8 mouse cellular contexts compared by ENCODE assay signal in the genomic region with DNA sequence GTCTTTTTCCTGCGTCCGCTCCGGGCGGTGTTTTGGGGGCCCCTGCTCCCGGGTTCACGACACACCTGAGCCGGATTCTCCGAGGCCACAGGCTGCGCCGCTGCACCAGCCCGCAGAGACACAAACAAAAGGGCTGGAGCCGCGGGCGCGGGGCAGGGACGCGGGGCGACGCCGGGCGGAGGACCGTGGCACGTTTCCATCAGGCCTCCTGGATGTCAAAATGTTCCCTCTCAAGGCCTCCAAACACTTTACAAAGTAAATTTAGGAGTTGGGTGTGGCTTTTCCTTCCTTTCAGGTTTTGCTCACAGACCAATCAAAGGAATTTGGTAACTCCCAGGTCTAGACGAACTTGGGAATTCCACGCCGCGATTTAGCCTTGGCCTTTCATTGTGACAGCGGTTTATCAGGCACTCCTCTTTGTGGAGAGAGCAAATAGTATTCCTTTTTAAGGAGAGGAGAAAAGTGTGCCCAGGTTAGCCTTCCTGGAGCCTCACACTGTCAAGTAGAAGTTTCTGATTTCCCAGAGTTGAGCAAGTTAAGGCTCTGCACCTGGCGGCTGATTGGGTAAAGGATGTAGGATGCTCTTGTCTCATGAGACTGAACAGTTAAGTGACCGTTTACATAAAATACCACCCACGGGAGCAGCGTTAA. TPM values are rescaled to one million over a fixed set of nuclear protein-coding genes. Genes with fewer than 3 reads are reported as not detected.
A peak's percentile ranks its signal among the peaks of the same experiment; 100 is the strongest.
DNase-seq lines count a peak whose midpoint lies in the region; ATAC-seq and TF ChIP-seq lines count a peak whose summit lies in the region.

No protein-coding gene starts in this region.

- TF ChIP-seq CTCF in gastrocnemius, adult 2 months (IDR thresholded peaks at IDR 0.05): no peak

- H3K27ac ChIP-seq in gastrocnemius, adult 2 months: peak overlapping the region; percentile 98
- 0 out of 2 replicates have a peak overlapping the region, but pooled peaks have one; percentile 24 for H3K27ac ChIP-seq in limb, embryonic 11.5 days (replicated peaks; ENCODE audit: low read depth, low read length)
- peak overlapping the region; percentile 87 for H3K27ac ChIP-seq in midbrain, embryonic 14.5 days (replicated peaks; ENCODE audit: low read depth, low read length)

- intact Hi-C loops in gastrocnemius, adult 2 months (cut with DNase I): loop anchor here (5.0 kb wide), 2 partner anchors 141 to 496 kb away; a partner anchor contains a TSS

- H3K4me1 ChIP-seq in limb, embryonic 11.5 days (ENCODE audit: control insufficient read depth, insufficient read depth, low read length): 0 out of 2 replicates have a peak, but pooled peaks cover 2% of the 10 kb centered on the region
- peaks cover 7% of the 10 kb centered on the region; the same call in 1 of the 2 replicates for H3K4me1 ChIP-seq in midbrain, embryonic 14.5 days (ENCODE audit: control insufficient read depth, insufficient read depth, low read length)

- no peaks in the 10 kb centered on the region for H3K27me3 ChIP-seq in limb, embryonic 11.5 days (ENCODE audit: control insufficient read depth, insufficient read depth, low read length)
- H3K27me3 ChIP-seq in midbrain, embryonic 14.5 days (ENCODE audit: control insufficient read depth, insufficient read depth, low read length): peaks cover 4% of the 10 kb centered on the region; the same call in 1 of the 2 replicates

- H3K4me3 ChIP-seq in gastrocnemius, adult 2 months: peak overlapping the region; percentile 98
- H3K4me3 ChIP-seq in limb, embryonic 11.5 days (ENCODE audit: low read depth, low read length): peak overlapping the region; percentile 64
- H3K4me3 ChIP-seq in midbrain, embryonic 14.5 days (replicated peaks; ENCODE audit: low read depth, low read length): peak overlapping the region; percentile 86

- H3K4me2 ChIP-seq in limb, embryonic 11.5 days (ENCODE audit: low read depth, severe bottlenecking): peak overlapping the region; percentile 70
- peak overlapping the region; percentile 81 for H3K4me2 ChIP-seq in midbrain, embryonic 14.5 days (ENCODE audit: low read length)

- ATAC-seq in limb, embryonic 11.5 days (ENCODE audit: insufficient number of reproducible peaks, low FRiP score, low TSS enrichment, low read depth): peak; percentile 36; the same call in 1 of the 2 replicates
- peak; percentile 32; the same call in 1 of the 2 replicates for ATAC-seq in midbrain, embryonic 14.5 days (ENCODE audit: low FRiP score, low TSS enrichment)

- DNase-seq in gastrocnemius, adult 2 months: peak; percentile 72
- DNase-seq in gastrocnemius, postnatal 25 days: no peak
- DNase-seq in adrenal gland, postnatal 14 days: peak; percentile 63
- DNase-seq in gastrocnemius, postnatal 10 days: peak; percentile 58
- DNase-seq in limb, embryonic 11.5 days (ENCODE audit: low spot score): peak; percentile 47
- no peak for DNase-seq in midbrain, embryonic 14.5 days
- no peak for DNase-seq in frontal cortex, postnatal 14 days (ENCODE audit: low spot score in 2 of 2)
- DNase-seq in ovary, postnatal 36 days (ENCODE audit: low spot score): no peak

- H3K9ac ChIP-seq in limb, embryonic 11.5 days (ENCODE audit: low read length): peak overlapping the region; percentile 86
- H3K9ac ChIP-seq in midbrain, embryonic 14.5 days (replicated peaks; ENCODE audit: low read length): peak overlapping the region; percentile 84

- H3K9me3 ChIP-seq in limb, embryonic 11.5 days (ENCODE audit: control insufficient read depth, low read length): no peaks in the 10 kb centered on the region
- no peaks in the 10 kb centered on the region for H3K9me3 ChIP-seq in midbrain, embryonic 14.5 days (ENCODE audit: control insufficient read depth, low read length)

- 2% methylated on average over 32 of the region's 32 CpGs for WGBS in limb, embryonic 11.5 days
- 2% methylated on average over 32 of the region's 32 CpGs for WGBS in midbrain, embryonic 14.5 days

- H3K36me3 ChIP-seq in limb, embryonic 11.5 days (ENCODE audit: control insufficient read depth, insufficient read depth, low read length): no peaks in the 10 kb centered on the region
- H3K36me3 ChIP-seq in midbrain, embryonic 14.5 days (ENCODE audit: control insufficient read depth, insufficient read depth, low read length): no peaks in the 10 kb centered on the region

RNA-seq across cellular contexts. Expression of a gene that starts 0.6 kb away (rescaled TPM):
- 10 to 100 TPM; 48.6 to 51.2 TPM for total RNA-seq in gastrocnemius, adult 2 months (2021)
- 10 to 100 TPM; 39.5 to 39.6 TPM for total RNA-seq in gastrocnemius, postnatal 25 days (2021)
- total RNA-seq in adrenal gland, postnatal 14 days (2021): 57.2 and 69.4 TPM in 2 replicates
- total RNA-seq in gastrocnemius, postnatal 10 days (2021): 10 to 100 TPM; 64.8 to 76.4 TPM
- polyA plus RNA-seq in limb, embryonic 11.5 days (2014; fragmentation: Nextera tagmentation; extraction: Ambion mirVana): 41.9 and 51.3 TPM in 2 replicates
- polyA plus RNA-seq in midbrain, embryonic 14.5 days (2014; fragmentation: Nextera tagmentation; extraction: Ambion mirVana): 17.7 and 27.8 TPM in 2 replicates

Comparison
In these comparisons a context has a peak if more than half of its experiments do, and no peak if none do; other contexts are left out.
1. DNase-seq: peak in gastrocnemius, adult 2 months (single experiment), adrenal gland, postnatal 14 days (single experiment), gastrocnemius, postnatal 10 days (single experiment) and limb, embryonic 11.5 days (single experiment); none in gastrocnemius, postnatal 25 days (single experiment), midbrain, embryonic 14.5 days (single experiment), frontal cortex, postnatal 14 days (0 of 2) and ovary, postnatal 36 days (single experiment).
2. H3K27ac ChIP-seq: peak in every context shown above with its lines; median percentile 98 in gastrocnemius, adult 2 months; 87 in midbrain, embryonic 14.5 days; 24 in limb, embryonic 11.5 days.
3. Peak in every context shown above with its lines, with median percentiles within 50 percentile points of each other: H3K4me3 ChIP-seq.